Mouse (Mus musculus) hindbrain, embryonic 15.5 days (tissue): ENCODE results near the gene Pcdh15. TPM values are rescaled to one million over a fixed set of nuclear protein-coding genes. Genes with fewer than 3 reads are reported as not detected.
A peak's percentile ranks its signal among the peaks of the same experiment; 100 is the strongest.

Experiments used
- ATAC-seq: fragments of 200-750 bp; cut with Nextera tagmentation; 2 replicates; pipeline ENCODE4 v1.8.0; 2017; ENCODE audit warnings: low read depth, moderate number of reproducible peaks, moderate TSS enrichment; ENCODE audit not compliant: low FRiP score
- H3K27ac ChIP-seq: fragments of 300-500 bp; sonication (generic); replicated peaks from 2 replicates; pipeline ENCODE4 v1.5.1; 2015; ENCODE audit warnings: mild to moderate bottlenecking, inconsistent platforms
- H3K27me3 ChIP-seq: fragments of 300-500 bp; sonication (generic); 2 replicates; pipeline ENCODE4 v1.6.1; 2015; ENCODE audit warnings: control low read depth, inconsistent platforms
- H3K36me3 ChIP-seq: fragments of 300-500 bp; sonication (generic); 2 replicates; pipeline ENCODE4 v1.6.1; 2015; ENCODE audit warnings: control low read depth, inconsistent platforms
- H3K4me1 ChIP-seq: fragments of 300-500 bp; sonication (generic); replicated peaks from 2 replicates; pipeline ENCODE4 v1.6.1; 2015; ENCODE audit warnings: control low read depth, inconsistent platforms
- H3K4me2 ChIP-seq: fragments of 300-500 bp; sonication (generic); 2 replicates; pipeline ENCODE4 v1.6.1; 2015; ENCODE audit warnings: moderate library complexity, mild to moderate bottlenecking, inconsistent platforms
- H3K4me3 ChIP-seq: fragments of 300-500 bp; sonication (generic); 2 replicates; pipeline ENCODE4 v1.5.1; 2015; ENCODE audit warnings: mild to moderate bottlenecking, inconsistent platforms
- H3K9ac ChIP-seq: fragments of 300-500 bp; sonication (generic); 2 replicates; pipeline ENCODE4 v1.6.1; 2015; ENCODE audit warnings: inconsistent platforms
- H3K9me3 ChIP-seq: fragments of 300-500 bp; sonication (generic); 2 replicates; pipeline ENCODE4 v1.6.1; 2016; ENCODE audit warnings: control low read depth, inconsistent platforms
- WGBS: fragments of 180-500 bp; shearing (Covaris S2); methylation state at CpG from one replicate; pipeline ENCODE4 v1.1.7; 2015; 5-methylcytosine and 5-hydroxymethylcytosine counted together
- polyA plus RNA-seq: library from polyadenylated mRNA; unstranded; fragments of >200 nt; fragmentation: Nextera tagmentation; extraction: Ambion mirVana; gene quantifications from 2 replicates; pipeline ENCODE4 v1.2.1, GENCODE M21; 2015

Pcdh15 gene
- 13.2 and 13.8 TPM in 2 replicates for polyA plus RNA-seq

- Histone ChIP-seq H3K36me3 (no peaks in the 10 kb centered on the region), H3K4me1 (peaks cover 19% of the 10 kb centered on the region), H3K9ac (peak within 1 kb of the TSS; percentile 65), H3K27ac (peak within 1 kb of the TSS; percentile 81), H3K27me3 (no peaks in the 10 kb centered on the region), H3K4me2 (peak within 1 kb of the TSS; percentile 76), H3K4me3 (peak within 1 kb of the TSS; percentile 71), H3K9me3 (no peaks in the 10 kb centered on the region)
- WGBS: under 1% methylated on average over 77 of the region's 79 CpGs
- ATAC-seq: peak; percentile 40
Measured at GRCm38 (mm10) chr10:73098966-73099845, at the start of gene Pcdh15. Pcdh15 (plus strand) TSS chr10:73099342.

- Histone ChIP-seq H3K4me2 (no peak overlapping the region), H3K27me3 (no peaks in the 10 kb centered on the region), H3K4me1 (no peaks in the 10 kb centered on the region), H3K27ac (no peak overlapping the region), H3K9me3 (no peaks in the 10 kb centered on the region), H3K36me3 (no peaks in the 10 kb centered on the region), H3K4me3 (no peak overlapping the region), H3K9ac (no peak overlapping the region)
- WGBS: 88% methylated on average over 6 of the region's 6 CpGs
- no peak for ATAC-seq
Measured at GRCm38 (mm10) chr10:73052074-73052473, 47.1 kb upstream of the Pcdh15 start.

- H3K27ac ChIP-seq: no peak overlapping the region
- no peak for ATAC-seq
Measured at GRCm38 (mm10) chr10:73059726-73060230, 39.4 kb upstream of the Pcdh15 start.

GRCm38 (mm10) chr10:73086703-73087102 is 12.4 kb upstream of the Pcdh15 start:
- Histone ChIP-seq H3K9me3 (no peaks in the 10 kb centered on the region), H3K4me2 (no peak overlapping the region), H3K36me3 (no peaks in the 10 kb centered on the region), H3K4me3 (no peak overlapping the region), H3K27me3 (no peaks in the 10 kb centered on the region), H3K27ac (no peak overlapping the region), H3K9ac (no peak overlapping the region), H3K4me1 (no peaks in the 10 kb centered on the region)
- WGBS: 69% methylated on average over 5 of the region's 5 CpGs
- no peak for ATAC-seq

More at GRCm38 (mm10) chr10:73059726-73060230, 39.4 kb upstream of the Pcdh15 start:
- H3K4me2 ChIP-seq: no peak overlapping the region
- H3K36me3 ChIP-seq: no peaks in the 10 kb centered on the region
- no peaks in the 10 kb centered on the region for H3K9me3 ChIP-seq
- no peaks in the 10 kb centered on the region for H3K27me3 ChIP-seq
- no peak overlapping the region for H3K4me3 ChIP-seq
- H3K4me1 ChIP-seq: no peaks in the 10 kb centered on the region
- WGBS: 82% methylated on average over 2 of the region's 2 CpGs
- H3K9ac ChIP-seq: no peak overlapping the region

GRCm38 (mm10) chr10:73096531-73097135 is 2.5 kb upstream of the Pcdh15 start:
- Histone ChIP-seq H3K4me2 (peak overlapping the region; percentile 76), H3K36me3 (no peaks in the 10 kb centered on the region), H3K9me3 (no peaks in the 10 kb centered on the region), H3K9ac (peak overlapping the region; percentile 54), H3K4me3 (peak overlapping the region; percentile 47), H3K4me1 (peaks cover 19% of the 10 kb centered on the region), H3K27me3 (no peaks in the 10 kb centered on the region), H3K27ac (peak overlapping the region; percentile 47)
- ATAC-seq: peak; percentile 81
- under 1% methylated on average over 17 of the region's 17 CpGs for WGBS

GRCm38 (mm10) chr10:73097176-73097575 is 2.0 kb upstream of the Pcdh15 start:
- peak overlapping the region; percentile 54 for H3K9ac ChIP-seq
- H3K4me3 ChIP-seq: peak overlapping the region; percentile 47
- no peaks in the 10 kb centered on the region for H3K27me3 ChIP-seq
- H3K36me3 ChIP-seq: no peaks in the 10 kb centered on the region
- H3K4me2 ChIP-seq: peak overlapping the region; percentile 76
- H3K27ac ChIP-seq: peak overlapping the region; percentile 47; the same call in 1 of the 2 replicates
- no peaks in the 10 kb centered on the region for H3K9me3 ChIP-seq
- whole genome bisulfite sequencing: 3% methylated on average over 7 of the region's 7 CpGs
- H3K4me1 ChIP-seq: peaks cover 19% of the 10 kb centered on the region
- peak; percentile 62; the same call in 1 of the 2 replicates for ATAC-seq

GRCm38 (mm10) chr10:73097979-73098378 is 1.2 kb upstream of the Pcdh15 start:
- Histone ChIP-seq H3K4me2 (peak overlapping the region; percentile 76), H3K27ac (peak overlapping the region; percentile 17; the same call in 1 of the 2 replicates), H3K36me3 (no peaks in the 10 kb centered on the region), H3K9ac (no peak overlapping the region), H3K27me3 (no peaks in the 10 kb centered on the region), H3K4me3 (peak overlapping the region; percentile 47), H3K4me1 (peaks cover 19% of the 10 kb centered on the region), H3K9me3 (no peaks in the 10 kb centered on the region)
- ATAC-seq: peak; percentile 66
- WGBS: under 1% methylated on average over 17 of the region's 17 CpGs

- Histone ChIP-seq H3K27me3 (no peaks in the 10 kb centered on the region), H3K9ac (peak overlapping the region; percentile 65), H3K9me3 (no peaks in the 10 kb centered on the region), H3K36me3 (no peaks in the 10 kb centered on the region), H3K4me1 (peaks cover 19% of the 10 kb centered on the region), H3K4me3 (peak overlapping the region; percentile 71), H3K27ac (peak overlapping the region; percentile 81), H3K4me2 (peak overlapping the region; percentile 76)
- WGBS: under 1% methylated on average over 37 of the region's 37 CpGs
- peak; percentile 64 for ATAC-seq
Measured at GRCm38 (mm10) chr10:73099846-73100241, 702 bp downstream of the Pcdh15 start.

- no peaks in the 10 kb centered on the region for H3K27me3 ChIP-seq
- peaks cover 10% of the 10 kb centered on the region; the same call in 1 of the 2 replicates for H3K4me1 ChIP-seq
- H3K36me3 ChIP-seq: no peaks in the 10 kb centered on the region
- WGBS: 80% methylated on average over 13 of the region's 13 CpGs
- H3K9me3 ChIP-seq: no peaks in the 10 kb centered on the region
- H3K4me3 ChIP-seq: no peak overlapping the region
- H3K27ac ChIP-seq: no peak overlapping the region
- H3K4me2 ChIP-seq: no peak overlapping the region
- no peak overlapping the region for H3K9ac ChIP-seq
- ATAC-seq: no peak
Measured at GRCm38 (mm10) chr10:73103383-73103994, 4.3 kb downstream of the Pcdh15 start.

- no peak overlapping the region for H3K9ac ChIP-seq
- WGBS: 47% methylated on average over 2 of the region's 2 CpGs
- H3K36me3 ChIP-seq: no peaks in the 10 kb centered on the region
- H3K4me3 ChIP-seq: no peak overlapping the region
- 0 out of 2 replicates have a peak, but pooled peaks cover 1% of the 10 kb centered on the region for H3K4me1 ChIP-seq
- H3K4me2 ChIP-seq: no peak overlapping the region
- ATAC-seq: no peak
- H3K27ac ChIP-seq: no peak overlapping the region
- H3K27me3 ChIP-seq: no peaks in the 10 kb centered on the region
- no peaks in the 10 kb centered on the region for H3K9me3 ChIP-seq
Measured at GRCm38 (mm10) chr10:73105893-73106292, 6.8 kb downstream of the Pcdh15 start.

- 74% methylated on average over 3 of the region's 3 CpGs for WGBS
- Histone ChIP-seq H3K27me3 (no peaks in the 10 kb centered on the region), H3K4me1 (no peaks in the 10 kb centered on the region), H3K27ac (no peak overlapping the region), H3K4me3 (no peak overlapping the region), H3K4me2 (no peak overlapping the region), H3K9me3 (no peaks in the 10 kb centered on the region), H3K36me3 (no peaks in the 10 kb centered on the region), H3K9ac (no peak overlapping the region)
- no peak for ATAC-seq
Measured at GRCm38 (mm10) chr10:73137985-73138384, 38.8 kb downstream of the Pcdh15 start.
